Mouse (Mus musculus) kidney, adult 11 months (tissue): ENCODE measurements around the gene Gm17019.
"Not testable (repeated sequence)": the region's sequence is repeated elsewhere in the genome, so short reads cannot be mapped to it uniquely, and the experiment has no call there.

Source experiments
- DNase-seq: peaks from one replicate; pipeline ENCODE4 v3.0.0; 2022

The Gm17019 gene

DNA sequence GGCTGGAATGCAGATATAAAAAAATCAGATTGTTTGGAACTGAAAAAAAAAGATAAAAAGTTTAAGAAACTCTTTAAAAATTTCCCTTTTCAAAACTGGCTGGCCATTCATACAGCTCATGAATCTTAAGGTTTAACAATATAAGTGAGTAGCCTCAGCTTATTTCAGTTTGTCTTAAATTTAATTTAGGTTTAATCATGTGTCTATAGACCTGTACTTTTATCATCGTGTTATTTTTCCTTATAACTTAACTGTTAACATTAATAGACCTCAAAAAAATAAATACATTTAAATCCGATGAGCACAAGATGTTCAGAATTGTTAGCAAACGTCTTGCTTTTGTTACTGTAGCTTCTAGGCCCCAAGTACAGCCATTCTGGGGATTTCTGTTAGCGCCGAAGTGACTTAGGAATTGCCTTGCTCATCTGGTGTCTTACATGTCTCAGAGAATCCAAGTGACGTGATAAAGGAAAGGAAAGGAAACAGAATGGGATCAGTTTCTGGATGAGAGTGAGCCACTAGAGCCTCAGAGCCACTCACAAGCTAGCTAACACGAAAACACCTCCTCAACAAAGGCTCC lies 36.0 kb downstream of the Gm17019 start:
- not testable (repeated sequence) for DNase-seq

DNA sequence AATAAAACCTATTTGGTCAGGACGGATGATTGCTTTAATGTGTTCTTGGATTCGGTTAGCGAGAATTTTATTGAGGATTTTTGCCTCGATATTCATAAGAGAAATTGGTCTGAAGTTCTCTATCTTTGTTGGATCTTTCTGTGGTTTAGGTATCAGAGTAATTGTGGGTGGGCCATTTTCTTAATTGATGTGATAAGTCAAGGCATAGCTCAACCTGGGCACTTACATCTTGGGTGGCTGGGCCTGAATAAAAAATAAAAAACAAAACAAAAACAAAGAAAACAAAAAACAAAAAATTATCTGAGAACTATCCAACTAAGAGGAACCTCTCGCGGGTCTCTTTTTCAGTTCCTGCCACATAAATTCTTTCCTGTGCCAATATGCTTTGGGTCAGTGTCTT lies 38.7 kb downstream of the Gm17019 start:
- DNase-seq, result not testable (repeated sequence)

DNA sequence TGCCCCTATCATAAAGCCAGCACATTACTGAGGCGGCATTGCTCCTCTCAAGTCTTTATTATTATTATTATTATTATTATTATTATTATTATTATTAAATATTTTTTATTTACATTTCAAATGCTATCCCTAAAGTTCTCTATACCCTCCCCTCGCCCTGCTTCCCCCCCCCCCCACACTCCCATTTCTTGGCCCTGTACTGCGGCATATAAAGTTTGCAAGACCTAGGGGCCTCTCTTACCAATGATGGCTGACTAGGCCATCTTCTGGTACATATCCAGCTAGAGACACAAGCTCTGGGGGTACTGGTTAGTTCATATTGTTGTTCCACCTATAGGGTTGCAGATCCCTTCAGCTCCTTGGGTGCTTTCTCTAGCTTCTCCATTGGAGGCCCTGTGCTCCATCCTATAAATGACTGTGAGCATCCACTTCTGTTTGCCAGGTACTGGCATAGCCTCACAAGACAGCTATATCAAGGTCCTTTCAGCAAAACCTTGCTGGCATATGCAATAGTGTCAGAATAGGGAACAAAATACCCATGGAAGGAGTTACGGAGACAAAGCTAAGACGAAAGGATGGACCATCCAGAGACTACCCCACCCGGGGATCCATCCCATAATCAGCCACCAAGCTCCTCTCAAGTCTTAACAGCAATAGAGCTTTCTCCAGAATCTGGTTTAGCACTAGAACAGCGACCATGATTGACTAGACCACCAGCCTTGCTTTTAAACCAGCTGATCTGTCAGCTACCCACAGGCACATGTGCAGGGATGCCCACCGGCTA lies 42.2 kb downstream of the Gm17019 start:
- not testable (repeated sequence) for DNase-seq

DNA sequence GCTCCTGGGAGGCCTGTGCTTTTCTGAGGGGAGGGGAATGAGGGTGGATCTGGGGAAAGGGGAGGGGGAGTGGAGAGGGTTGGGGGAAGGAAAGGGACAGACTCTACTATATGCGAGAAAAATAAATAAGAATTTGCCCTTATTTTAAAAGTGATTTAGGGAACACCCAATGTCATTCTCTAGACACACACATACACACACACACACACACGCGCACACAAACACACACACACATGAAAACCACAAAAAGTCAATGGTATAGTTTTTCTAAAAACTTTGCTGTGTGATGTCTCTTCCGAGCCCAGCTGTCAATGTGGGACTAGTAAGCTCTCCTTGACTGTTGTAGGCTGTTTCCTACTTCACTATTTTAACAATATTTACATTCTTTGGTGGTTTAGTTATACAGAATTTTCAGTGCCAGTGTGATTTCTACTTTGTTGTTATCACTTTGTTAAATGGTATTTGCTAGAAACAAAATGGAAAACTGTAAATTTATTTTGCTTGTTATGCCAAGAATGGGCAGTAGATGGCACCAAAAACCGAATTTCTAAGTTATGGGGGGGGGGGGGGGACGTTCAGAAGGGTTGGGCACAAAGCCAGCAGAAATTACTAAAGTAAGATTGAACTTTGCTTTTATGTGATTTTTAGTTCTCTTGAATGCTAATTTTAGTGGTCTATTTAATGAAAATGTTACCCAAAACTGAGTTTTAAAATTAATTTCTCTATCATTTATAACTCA lies 46.0 kb downstream of the Gm17019 start:
- not testable (repeated sequence) for DNase-seq
